Mouse (Mus musculus) bone marrow macrophage, adult 2 months (primary cell): ENCODE results near the gene Vps54. TPM values are rescaled to one million over a fixed set of nuclear protein-coding genes. Genes with fewer than 3 reads are reported as not detected.
A peak's percentile ranks its signal among the peaks of the same experiment; 100 is the strongest.

ENCODE experiments used
- H3K27ac ChIP-seq: 2 replicates; pipeline ENCODE4 v1.5.1; 2012; ENCODE audit warnings: low read depth, low read length; ENCODE audit not compliant: insufficient read depth
- H3K4me1 ChIP-seq: 2 replicates; pipeline ENCODE4 v1.6.1; 2012; ENCODE audit warnings: low read length; ENCODE audit not compliant: control insufficient read depth, insufficient read depth
- H3K4me3 ChIP-seq: 2 replicates; pipeline ENCODE4 v1.5.1; 2012; ENCODE audit warnings: mild to moderate bottlenecking, low read length, moderate library complexity; ENCODE audit not compliant: insufficient read depth
- CTCF ChIP-seq: IDR thresholded peaks from 2 replicates; pipeline ENCODE4 v1.5.1; 2012; ENCODE audit warnings: low read depth, mild to moderate bottlenecking, low read length, moderate library complexity
- POLR2A ChIP-seq: IDR thresholded peaks from 2 replicates; pipeline ENCODE4 v1.6.1; 2012; ENCODE audit warnings: mild to moderate bottlenecking, low read depth, low read length, borderline replicate concordance
- polyA plus RNA-seq: library from polyadenylated mRNA; stranded (reverse); fragments of >200 nt; gene quantifications from 2 replicates; pipeline ENCODE4 v1.2.4, GENCODE M21; 2012; ENCODE audit not compliant: missing spikeins, insufficient read depth, insufficient read length

Gene Vps54
- polyA plus RNA-seq, 1 experiment = 33.2 TPM

- Histone ChIP-seq H3K27ac (peak overlapping the region; percentile 98), H3K4me3 (peak overlapping the region; percentile 100), H3K4me1 (peaks cover 17% of the 10 kb centered on the region)
- TF ChIP-seq CTCF (no peak), POLR2A (no peak)
Measured at GRCm38 (mm10) chr11:21370399-21371121, 131.5 kb downstream of the Vps54 start.

Other genes starting within 250 kb of the Vps54 start
- 28.2 and 30.8 TPM in 2 replicates for gene Peli1, start 148.0 kb upstream of the Vps54 start, polyA plus RNA-seq
- 84.5 and 88.9 TPM in 2 replicates for gene Ugp2, start 131.9 kb downstream of the Vps54 start, polyA plus RNA-seq